Mouse (Mus musculus) c-Kit-positive CD71-positive TER-119-negative erythroid progenitor cells, embryonic 14.5 days (primary cell): ENCODE measurements around the gene Med29.

ENCODE experiments used
- DNase-seq: peaks from one replicate; pipeline ENCODE4 v3.0.0-alpha.2; 2013; ENCODE audit warnings: low read depth

The Med29 gene

DNA sequence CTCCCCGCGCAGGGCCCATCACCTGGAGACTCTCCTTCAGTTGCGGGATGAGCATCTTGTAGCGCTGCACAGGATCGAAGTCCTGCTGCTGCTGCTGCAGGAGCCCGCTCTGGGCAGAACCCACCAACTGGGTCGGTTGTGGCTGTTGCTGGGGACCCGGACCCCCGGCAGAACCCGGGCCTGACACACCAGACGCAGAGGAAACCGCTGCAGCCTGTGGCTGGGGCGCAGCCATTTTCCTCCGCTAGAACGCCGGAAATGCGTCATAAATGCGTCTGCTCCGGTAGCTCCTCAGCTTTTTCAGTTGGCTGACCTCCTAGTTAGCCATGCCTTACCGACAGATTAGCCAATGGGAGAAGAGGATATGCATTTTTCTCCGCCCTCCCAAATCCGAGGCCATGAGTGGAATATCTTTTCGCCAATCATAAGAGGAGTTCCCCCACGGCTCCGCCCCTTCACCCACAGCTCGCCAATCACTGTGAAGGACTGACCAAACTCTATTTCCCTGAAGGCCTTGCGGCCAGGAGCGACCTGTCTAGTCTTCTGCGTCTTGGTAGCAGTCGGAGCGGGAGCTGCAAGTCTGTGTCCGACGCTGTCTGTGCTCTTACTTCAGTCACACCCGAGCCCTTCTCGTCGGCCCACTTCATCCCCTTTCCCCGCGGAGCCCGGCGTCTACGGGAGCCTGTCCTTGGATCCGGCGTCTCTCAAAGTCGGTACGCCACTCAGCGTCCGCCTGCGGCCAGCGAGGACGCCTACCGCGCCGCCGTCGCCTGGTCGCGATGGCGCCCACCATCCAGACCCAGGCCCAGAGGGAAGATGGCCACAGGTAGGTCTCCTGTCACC, at the start of gene Med29, which contains the start of gene Paf1:
TSS of gene Med29 (minus strand) at position 280 of the 843 bp plus-strand sequence.
TSS of gene Paf1 (plus strand) at position 523 of the 843 bp plus-strand sequence.
- peak; percentile 99 for DNase-seq

DNA sequence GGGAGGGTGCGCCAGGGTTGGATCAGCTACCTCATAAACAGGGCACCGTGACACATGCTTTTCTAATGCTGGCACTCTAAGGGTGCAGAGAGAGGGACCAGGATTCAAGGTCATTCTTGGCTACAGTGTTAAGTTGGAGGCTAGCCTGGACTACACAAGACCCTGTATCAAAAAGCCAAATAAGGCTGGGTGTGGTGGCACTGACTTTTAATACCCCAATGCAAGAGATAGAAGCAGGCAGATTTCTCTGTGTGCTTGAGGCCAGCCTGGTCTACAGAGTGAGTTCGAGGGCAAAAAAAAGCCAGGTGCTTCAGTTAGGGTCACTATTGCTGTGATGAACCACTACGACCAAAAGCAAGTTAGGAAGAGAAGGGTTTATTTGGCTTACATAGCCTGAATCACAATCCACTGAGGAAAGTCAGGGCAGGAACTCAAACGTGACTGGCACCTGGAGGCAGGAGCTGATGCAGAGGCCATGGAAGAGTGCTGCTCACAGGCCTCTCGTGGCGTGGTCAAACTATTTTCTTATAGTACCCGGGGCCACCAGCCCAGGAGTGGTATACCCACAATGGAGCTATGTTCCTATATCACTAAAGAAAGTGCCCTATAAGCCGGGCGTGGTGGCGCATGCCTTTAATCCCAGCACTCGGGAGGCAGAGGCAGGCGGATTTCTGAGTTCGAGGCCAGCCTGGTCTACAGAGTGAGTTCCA, 49.4 kb upstream of the Med29 start:
- DNase-seq, result no peak

DNA sequence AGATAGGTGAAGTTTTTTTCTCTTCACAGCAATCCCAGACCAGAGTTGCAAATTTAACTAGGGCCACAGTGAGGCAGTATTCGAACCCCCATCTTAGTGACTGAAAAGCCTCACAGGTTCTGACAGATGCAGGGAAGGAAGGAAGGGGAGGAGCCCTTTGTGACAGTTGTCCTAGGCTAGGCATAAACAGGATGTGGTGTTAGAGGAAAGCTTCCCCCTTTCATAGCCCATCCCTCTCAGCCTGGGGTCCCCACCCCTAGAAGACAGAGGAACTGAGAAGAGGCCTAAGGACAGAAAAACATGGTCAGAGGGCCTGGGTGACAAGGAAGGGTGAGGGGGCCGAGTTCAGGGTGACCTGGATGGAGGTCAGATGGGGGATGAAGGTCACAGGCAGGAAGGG, 48.2 kb upstream of the Med29 start:
- no peak for DNase-seq

DNA sequence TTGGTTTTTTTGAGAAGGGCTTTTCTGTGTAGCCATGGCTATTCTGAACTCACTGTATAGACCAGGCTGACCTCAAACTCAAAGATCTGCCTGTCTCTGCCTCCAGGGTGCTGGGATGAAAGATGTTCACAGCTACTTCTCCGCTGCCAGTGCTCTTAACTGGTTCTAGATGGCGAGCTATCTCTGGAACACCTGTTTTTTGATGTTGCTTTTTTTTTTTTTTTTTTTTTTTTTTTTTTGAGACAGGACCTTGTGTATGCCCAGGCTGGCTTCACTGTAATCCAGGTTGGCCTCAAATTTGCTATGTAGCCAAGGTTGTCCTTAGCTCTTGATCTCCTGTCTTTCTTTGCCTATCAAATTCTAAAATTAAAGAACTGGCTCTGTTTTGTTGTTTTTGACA, 46.3 kb upstream of the Med29 start:
- DNase-seq, result no peak

DNA sequence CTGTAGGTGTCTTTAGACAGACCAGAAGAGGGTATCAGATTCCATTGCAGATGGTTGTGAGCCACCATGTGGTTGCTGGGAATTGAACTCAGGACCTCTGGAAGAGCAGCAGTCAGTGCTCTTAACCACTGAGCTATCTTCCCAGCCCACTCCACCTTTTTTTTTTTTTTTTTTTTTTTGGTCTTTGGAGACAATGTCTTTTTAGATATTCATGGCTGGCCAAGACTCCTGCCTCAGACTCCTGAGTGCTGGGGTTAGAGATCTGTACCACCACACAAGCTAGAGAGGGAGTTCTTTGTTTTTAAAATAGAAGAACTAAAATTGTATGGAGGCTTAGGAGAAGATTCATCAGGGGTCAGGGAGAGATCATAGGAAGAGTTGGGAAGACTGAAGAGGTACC, 45.5 kb upstream of the Med29 start:
- no peak for DNase-seq

DNA sequence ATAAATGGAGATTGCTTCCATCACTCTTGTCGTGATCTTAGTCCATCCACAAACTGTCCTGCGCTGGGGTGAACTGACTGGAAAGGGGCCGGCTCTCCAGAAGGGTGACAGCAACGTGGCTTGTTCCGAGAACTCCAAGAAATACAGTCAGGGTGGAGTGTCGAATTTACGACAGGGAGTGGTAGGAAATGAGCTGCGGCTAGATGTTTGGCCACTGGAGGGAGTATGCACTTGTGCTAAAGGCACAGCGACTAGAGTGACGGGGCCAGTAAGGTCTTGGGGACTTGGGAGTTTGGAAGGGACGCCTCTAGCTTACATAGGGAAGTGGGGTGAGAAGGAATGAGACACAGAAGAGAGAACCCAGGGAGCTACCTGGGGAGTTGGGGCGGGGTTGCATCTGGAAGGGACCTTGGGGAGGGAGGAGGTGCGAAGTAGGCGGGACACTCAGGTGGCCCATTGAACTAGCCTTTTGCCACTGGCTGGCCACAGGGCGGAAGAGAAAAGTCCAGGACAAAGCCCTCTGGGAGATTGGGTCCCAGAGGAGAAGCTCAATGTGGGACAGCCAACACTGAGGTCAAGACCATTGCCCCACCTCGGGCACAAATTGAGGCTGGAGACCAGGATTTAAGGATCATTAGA, 44.5 kb upstream of the Med29 start, which contains the start of gene Gmfg:
TSS of gene Gmfg (plus strand) at position 516 of the 639 bp plus-strand sequence.
- peak; percentile 85 for DNase-seq

DNA sequence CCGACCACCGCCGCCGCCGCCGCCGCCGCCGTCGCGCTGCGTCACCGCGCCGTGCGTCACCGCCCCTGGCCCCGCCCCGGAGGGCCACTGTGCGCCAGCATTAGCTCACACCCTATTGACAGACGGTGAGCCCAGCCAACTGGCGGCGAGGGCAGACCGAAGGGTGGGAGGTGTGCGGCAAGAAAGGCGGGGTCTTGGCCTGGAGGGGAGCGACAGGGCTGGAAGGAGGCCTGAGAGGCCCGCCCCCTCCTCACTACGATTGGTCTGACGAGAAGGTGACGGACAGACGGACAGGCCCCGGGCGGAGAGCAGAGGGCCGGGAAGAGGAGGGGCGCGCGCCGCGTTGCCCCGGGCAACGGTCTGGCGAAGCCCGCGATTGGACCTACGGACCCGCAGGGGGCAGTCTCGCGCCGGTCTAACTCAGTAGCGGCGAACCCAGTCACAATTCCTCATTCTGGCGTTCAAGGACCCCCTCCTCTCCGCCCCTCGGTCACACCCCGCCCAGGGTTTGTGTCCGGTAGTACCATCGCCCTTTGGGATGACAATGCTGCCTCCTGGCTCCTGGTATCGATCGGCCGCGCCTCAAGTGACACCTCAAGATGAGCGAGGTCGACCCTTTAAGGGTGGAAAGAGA, 43.9 kb upstream of the Med29 start:
- peak; percentile 98 for DNase-seq

DNA sequence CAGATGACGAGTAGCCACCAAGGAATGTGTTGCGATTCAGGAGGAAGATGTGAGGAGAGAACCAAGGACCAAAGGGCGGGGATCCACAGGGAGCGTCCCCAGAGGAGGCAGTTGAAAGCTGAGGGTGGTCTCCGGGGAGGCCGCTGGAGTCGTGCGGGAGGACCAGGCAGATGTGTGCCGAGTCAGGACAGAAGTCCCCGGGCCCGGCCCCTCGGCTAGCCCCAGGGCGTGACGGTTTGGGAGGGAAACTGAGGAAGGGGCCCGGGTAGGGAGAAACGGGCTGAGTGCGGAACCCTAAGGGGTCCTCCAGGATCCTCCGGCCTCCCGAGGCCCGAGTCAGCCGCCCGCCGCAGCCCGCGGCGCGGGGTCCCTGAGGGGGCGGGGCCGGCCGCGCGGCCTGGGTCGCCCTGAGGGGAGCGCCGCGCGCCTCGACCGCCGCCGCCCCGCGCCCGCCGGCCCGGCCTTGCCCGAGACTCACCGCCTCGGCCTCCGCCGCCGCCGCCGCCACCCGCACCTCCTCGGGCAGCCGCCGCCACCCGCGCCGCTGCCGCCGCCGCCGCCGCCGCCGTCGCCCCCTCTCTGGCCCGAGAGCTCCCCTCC, 43.3 kb upstream of the Med29 start:
- DNase-seq, result no peak

DNA sequence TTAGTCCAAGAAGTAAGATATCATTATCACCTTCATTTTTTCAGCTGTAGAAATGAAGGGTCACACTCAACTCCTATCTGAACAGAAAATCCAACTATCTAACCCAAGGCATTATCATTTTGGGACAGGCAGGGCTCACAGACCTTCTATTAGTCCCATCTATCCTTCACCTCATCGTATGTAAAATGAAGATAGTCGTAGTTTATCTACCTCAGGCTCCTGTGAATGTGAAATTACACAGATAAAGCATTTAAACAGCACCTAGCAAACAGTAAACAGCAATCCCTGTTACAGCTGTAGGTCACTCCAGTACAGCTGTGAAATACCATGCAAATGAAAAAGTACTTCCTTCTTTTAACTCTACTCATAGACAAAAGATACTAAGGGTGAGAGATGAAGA, 39.7 kb upstream of the Med29 start:
- DNase-seq, result peak; percentile 46

DNA sequence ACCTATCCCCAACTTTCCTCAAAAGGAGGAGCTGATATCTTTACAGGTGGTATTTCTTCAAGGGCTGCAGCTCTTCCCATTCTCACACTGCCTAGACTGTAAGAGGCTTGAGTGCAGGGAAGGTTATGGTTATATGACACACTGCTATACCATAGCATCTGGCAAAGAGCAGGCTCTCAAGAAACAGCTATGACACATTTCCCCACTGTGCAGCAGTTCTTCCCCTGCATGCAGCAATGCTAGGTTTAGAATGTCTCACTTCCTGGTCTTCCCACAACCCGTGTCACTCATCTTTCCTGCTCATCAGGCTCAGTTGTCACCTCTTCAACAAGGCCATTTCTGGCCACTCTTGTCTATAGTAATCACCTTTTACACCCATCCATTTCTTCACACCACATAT, 38.0 kb upstream of the Med29 start:
- no peak for DNase-seq

DNA sequence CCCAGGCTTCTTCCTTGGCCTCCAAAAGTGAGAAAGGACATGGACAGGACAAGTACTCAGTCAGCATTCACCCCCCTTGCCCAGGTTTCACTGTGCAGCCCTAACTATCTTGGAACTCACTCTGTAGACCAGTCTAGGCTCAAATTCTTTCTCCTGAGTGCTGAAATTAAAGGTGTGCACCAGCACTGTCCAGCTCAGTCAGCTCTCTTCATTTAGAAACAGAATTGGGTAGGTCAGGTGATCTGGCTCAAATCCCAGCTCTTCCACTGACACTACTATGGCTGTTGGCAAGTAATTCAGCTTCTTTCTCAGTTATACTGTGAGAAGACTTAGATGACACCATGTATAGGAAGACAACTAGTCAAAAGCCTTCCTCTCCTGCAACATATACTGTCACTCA, 35.2 kb upstream of the Med29 start:
- DNase-seq, result no peak

DNA sequence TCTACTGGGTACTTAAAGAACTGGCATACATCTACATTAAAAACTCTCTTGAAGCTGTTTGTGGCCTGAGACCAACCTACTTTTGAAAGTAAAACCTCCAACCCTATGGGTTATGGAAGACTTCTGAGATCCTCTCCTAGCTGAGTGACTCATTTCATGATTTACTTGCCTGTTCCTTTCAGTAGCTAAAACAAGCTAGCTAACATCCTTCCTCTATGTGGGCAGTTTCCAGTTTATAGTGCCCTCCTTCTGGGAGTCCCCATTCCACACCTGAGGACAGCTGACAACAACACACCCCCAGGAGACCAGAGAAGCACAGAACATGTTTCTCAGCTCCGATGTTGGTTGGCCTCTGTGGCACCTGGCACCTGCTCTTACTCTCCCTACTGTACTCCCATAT, 30.5 kb upstream of the Med29 start:
- DNase-seq, result no peak

DNA sequence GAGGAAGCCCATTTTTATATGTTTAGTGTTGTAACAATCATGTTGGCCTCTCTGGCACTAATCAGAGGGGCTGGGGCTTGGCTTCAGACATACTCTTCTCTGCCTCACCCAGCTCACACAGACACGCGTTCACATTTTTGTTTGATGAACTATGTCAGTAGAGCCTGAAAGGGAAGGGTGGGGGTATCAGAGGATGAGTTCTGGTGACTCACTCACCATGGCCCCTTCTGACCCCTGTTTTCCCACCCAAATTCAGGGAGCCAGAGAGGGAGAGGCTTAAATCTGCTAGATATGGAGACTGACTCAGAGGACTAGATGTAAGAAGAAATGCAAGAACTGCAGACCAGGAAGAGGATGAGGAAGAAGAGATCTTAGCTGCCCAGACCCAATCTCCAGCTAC, 26.9 kb upstream of the Med29 start:
- DNase-seq, result no peak

DNA sequence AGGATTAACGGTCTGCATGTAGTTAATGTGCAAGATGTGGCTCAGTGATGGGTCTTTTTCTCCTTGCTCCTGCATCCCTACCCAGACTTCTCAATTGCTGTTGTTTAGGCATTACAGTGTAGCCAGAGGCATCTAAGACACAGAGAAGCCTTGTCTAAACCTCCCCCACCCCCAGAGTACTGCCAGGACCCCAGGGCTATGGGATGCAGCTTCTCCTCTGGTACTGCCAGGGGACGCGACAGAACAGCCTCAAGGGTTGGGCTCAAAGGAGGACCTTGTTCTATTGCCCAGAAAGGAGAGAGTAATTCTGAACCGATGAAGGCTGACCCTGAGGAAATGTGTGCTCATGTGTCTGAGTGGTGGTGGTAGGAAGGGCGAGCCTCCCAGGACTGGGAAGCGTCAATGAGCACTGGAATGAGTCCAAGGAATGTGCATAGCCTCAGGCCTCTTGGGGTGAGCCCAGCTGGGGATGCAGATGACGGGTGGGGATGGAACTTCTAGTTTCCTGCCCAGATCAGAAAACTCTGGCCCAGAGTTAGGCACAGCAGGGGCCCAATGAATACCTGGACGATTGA, 25.7 kb upstream of the Med29 start:
- no peak for DNase-seq

DNA sequence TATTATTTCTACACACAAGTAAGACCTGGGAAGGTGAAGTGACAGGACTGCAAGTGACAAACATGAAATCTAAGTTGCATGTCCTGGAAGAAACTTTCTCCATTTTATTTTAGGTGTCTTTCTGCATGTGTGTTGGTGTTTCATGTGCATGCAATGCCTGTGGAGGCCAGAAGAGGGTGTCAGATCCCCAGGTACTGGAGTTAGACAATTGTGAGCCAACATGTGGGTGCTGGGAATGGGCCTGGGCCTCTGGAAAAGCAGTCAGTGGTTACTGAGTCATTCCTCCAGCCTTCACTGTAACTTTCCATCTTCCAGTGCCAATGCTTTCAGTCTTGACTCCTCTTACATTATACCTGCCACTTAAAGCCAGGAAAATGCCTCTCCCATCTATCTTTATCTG, 24.9 kb upstream of the Med29 start:
- no peak for DNase-seq

DNA sequence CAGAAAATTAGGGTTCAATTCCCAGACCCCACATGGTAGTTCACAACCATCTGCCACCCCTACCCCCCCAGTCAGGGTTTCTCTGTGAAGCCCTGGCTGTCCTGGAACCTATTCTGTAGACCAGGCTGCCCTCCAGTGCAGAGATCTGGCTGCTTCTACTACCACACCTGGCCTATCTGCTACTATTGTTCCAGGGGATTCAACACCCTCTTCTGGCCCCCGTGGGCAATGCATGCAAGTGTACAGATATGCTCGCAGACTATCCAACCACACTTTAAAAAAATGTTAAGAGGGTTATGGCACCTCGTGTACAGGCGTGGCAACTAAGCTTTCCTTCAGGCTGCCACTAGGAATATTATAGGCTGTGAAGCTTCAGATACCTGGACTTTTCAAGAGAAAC, 20.3 kb upstream of the Med29 start:
- DNase-seq, result no peak

DNA sequence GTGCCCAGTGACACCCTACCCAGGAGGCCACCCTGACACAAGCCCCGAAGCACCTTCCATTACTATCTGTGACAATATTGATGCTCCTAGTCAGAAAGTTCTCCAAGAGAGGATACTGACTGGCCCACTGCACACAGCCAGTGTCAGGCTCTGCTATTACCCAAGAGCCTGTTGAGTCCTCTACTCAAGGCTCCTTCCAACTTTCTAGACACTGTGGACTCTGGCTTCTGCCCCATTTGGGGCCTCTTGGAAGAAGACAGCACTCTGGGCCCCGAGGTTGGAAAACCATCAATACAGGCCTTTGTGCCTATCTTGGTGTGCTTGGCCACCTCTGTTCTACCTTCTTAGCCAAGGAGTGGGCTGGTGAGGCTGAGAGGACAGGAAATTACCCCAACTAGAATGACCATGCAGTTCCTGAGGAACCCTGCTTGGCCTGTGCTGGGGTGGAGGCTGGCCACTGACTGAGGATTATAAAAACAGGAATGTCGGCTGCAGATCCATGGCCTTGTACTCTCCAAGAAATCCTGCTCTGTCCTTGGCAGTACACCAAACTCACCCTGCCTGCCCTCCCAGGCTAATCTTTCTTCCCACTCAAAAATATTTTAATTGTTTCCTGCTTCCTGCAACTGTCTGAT, 18.4 kb upstream of the Med29 start:
- no peak for DNase-seq

DNA sequence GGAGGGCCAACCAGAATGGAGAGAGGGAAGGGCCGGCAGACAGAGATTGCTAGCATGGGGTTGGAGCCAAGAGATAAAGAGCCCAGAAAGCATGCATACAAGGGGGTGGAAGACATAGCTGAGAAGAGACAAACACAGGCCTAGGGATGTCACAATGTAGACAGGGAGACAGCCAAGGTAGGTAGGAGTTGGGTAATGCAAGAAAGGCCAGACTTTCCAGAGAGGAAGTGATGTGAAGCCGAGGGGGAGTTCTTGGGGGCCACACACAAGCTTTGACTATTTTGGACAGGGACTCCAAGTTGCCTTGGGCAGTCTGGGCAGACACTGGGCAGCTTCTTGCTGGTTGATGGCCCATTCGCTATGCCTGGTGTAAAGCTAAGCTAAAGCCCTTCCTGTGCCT, 9.4 kb upstream of the Med29 start:
- DNase-seq, result no peak

DNA sequence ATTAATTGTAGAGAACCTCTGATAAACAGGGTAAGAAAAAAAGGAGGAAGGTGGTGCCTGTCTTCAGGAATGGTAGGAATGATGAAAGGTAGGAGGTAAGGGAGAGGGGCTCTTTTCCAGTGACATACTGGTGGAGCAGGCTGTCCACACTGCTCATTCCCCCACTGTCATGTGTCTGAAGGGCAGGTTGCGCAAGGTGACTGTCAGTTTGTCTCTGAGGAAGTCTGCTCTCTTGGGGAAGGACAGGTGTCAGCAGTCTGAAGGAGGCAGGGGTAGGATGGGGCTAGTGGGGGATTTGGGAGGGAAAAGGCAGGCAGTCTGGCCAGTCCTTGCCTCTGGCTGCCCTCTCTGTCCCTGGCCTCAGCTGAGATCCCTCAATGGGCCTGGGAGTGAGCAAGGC, 8.5 kb upstream of the Med29 start:
- no peak for DNase-seq

DNA sequence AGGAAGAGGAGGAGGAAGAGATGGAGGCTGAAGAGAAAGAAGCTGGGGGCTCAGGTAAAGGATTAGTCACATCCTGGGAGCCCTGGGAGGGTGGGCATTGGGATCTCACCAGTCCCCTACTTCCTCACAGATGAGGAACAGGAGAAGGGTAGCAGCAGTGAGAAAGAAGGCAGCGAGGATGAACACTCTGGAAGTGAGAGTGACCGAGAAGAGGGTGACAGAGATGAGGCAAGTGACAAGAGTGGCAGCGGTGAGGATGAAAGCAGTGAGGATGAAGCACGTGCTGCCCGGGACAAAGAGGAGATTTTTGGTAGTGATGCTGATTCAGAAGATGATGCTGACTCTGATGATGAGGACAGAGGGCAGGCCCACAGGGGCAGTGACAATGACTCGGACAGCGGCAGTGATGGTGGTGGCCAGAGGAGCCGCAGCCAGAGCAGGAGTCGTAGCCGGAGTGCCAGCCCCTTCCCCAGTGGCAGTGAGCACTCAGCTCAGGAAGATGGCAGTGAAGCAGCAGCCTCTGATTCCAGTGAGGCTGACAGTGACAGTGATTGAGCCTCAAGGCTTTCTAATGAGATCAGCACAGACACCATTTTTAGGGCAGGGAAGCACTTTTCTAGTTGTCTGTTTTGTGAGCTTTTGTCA, 6.3 kb upstream of the Med29 start:
- no peak for DNase-seq

DNA sequence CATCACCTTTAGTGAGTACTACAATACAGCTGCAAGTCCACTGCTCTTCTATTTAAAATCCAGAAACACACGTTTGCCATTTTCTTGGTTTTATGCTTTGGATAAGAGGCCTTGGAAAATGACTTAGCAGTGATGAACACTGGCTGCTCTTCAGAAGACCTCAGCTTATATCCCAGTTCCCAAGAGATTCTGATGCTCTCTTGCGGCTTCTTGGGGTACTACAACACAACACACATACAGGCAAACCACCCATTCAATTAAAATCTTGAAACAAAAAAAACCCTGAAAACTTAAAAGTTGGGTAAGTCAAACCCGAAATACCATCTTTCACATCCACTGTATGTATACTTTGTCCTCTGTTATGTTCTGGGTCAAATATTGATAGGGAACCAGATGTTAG, 5.5 kb upstream of the Med29 start:
- no peak for DNase-seq
